Mouse (Mus musculus) myocyte (in vitro differentiated cells): ENCODE results near the gene Mia2.

Experiments used
- POLR2A ChIP-seq: IDR thresholded peaks from one replicate; pipeline ENCODE4 v1.6.1; 2011; ENCODE audit warnings: low read depth, mild to moderate bottlenecking, control low read depth, moderate library complexity; ENCODE audit not compliant: insufficient read length
- USF1 ChIP-seq: IDR thresholded peaks from one replicate; pipeline ENCODE4 v1.6.1; 2011; ENCODE audit warnings: low read depth, mild to moderate bottlenecking, control low read depth, moderate library complexity

- TF ChIP-seq USF1 (no peak), POLR2A (no peak)
Observed at GRCm38 (mm10) chr12:59065776-59066175, 29.8 kb upstream of the Mia2 start.
